Mouse (Mus musculus) A20 (cell line): ENCODE measurements around the gene Ikzf3.

Experiments
- DNase-seq: peaks from one replicate; pipeline ENCODE4 v3.0.0-alpha.2; 2011; ENCODE audit warnings: low read depth, low spot score

The Ikzf3 gene

GRCm38 (mm10) chr11:98475630-98476433 lies 70.0 kb downstream of the Ikzf3 start:
- DNase-seq, result peak; percentile 48

- DNase-seq, result peak; percentile 76
Observed at GRCm38 (mm10) chr11:98474967-98475366, 70.9 kb downstream of the Ikzf3 start.

GRCm38 (mm10) chr11:98473916-98474479 lies 71.8 kb downstream of the Ikzf3 start:
- DNase-seq, result peak; percentile 49

- peak; percentile 32 for DNase-seq
Observed at GRCm38 (mm10) chr11:98472696-98473095, 73.1 kb downstream of the Ikzf3 start.

- peak; percentile 64 for DNase-seq
Observed at GRCm38 (mm10) chr11:98470795-98471194, 75.0 kb downstream of the Ikzf3 start.

- no peak for DNase-seq
Observed at GRCm38 (mm10) chr11:98469761-98470714, 75.8 kb downstream of the Ikzf3 start.

- DNase-seq, result no peak
Observed at GRCm38 (mm10) chr11:98464516-98464915, 81.3 kb downstream of the Ikzf3 start.

- peak; percentile 44 for DNase-seq
Observed at GRCm38 (mm10) chr11:98463911-98464310, 81.9 kb downstream of the Ikzf3 start.

GRCm38 (mm10) chr11:98462255-98462654 lies 83.6 kb downstream of the Ikzf3 start:
- DNase-seq, result peak; percentile 67

GRCm38 (mm10) chr11:98461109-98461720 lies 84.6 kb downstream of the Ikzf3 start:
- peak; percentile 74 for DNase-seq

GRCm38 (mm10) chr11:98459860-98460259 lies 86.0 kb downstream of the Ikzf3 start:
- no peak for DNase-seq

GRCm38 (mm10) chr11:98459071-98459741 lies 86.6 kb downstream of the Ikzf3 start:
- DNase-seq, result peak; percentile 98

- no peak for DNase-seq
Observed at GRCm38 (mm10) chr11:98458121-98458990, 87.5 kb downstream of the Ikzf3 start.

GRCm38 (mm10) chr11:98457367-98458120 lies 88.3 kb downstream of the Ikzf3 start:
- peak; percentile 99 for DNase-seq

- no peak for DNase-seq
Observed at GRCm38 (mm10) chr11:98456945-98457344, 88.9 kb downstream of the Ikzf3 start.

GRCm38 (mm10) chr11:98456545-98456944 lies 89.3 kb downstream of the Ikzf3 start:
- peak; percentile 78 for DNase-seq

- DNase-seq, result peak; percentile 78
Observed at GRCm38 (mm10) chr11:98455484-98455883, 90.3 kb downstream of the Ikzf3 start.

- peak; percentile 81 for DNase-seq
Observed at GRCm38 (mm10) chr11:98449921-98450771, 95.7 kb downstream of the Ikzf3 start.
